Mouse (Mus musculus) ES-E14 (cell line): ENCODE results near the gene Tgds.

ENCODE experiments used
- HCFC1 ChIP-seq: IDR thresholded peaks from 2 replicates; pipeline ENCODE4 v1.6.1; 2012; ENCODE audit warnings: low read length, inconsistent platforms, borderline replicate concordance; ENCODE audit not compliant: insufficient read depth
- ZNF384 ChIP-seq: IDR thresholded peaks from 2 replicates; pipeline ENCODE4 v1.6.1; 2012; ENCODE audit warnings: low read depth, low read length, inconsistent platforms

DNA sequence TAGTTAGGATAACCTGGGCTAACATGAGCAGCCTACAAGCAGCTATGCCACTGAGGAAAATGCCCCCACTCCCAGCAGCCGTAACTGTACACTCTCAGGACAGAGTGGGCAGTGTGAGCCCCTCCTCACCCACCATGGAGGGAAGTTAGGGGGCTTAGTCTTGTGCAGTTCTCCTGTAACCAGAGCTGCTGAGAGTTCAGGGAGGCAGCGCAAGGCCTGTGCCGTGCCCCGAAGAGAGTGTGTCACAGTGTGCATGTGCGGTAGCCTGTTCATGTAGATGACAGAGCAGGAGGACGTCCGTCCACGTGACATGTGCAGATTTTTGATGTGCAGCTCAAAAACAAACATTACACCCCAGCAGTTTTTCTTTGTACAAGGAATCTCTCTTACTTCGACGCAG is 24.2 kb upstream of the Tgds start:
- TF ChIP-seq ZNF384 (no peak), HCFC1 (no peak)
